Comparison of ENCODE assay signal across 8 mouse cellular contexts in genomic region chr9:116383411-116384101, GRCm38 (mm10).
DNase-seq lines count a peak whose midpoint lies in the region; ATAC-seq and TF ChIP-seq lines count a peak whose summit lies in the region.

No protein-coding gene starts in this region.

- peak overlapping the region; percentile 5; the same call in 1 of the 2 replicates for H3K4me2 ChIP-seq in forebrain, embryonic 15.5 days (replicated peaks)
- H3K4me2 ChIP-seq in hindbrain, embryonic 13.5 days: 0 out of 2 replicates have a peak overlapping the region, but pooled peaks have one; percentile 6
- peak overlapping the region; percentile 57 for H3K4me2 ChIP-seq in limb, embryonic 14.5 days (replicated peaks; ENCODE audit: low read depth, low read length, severe bottlenecking)
- peak overlapping the region; percentile 3; the same call in 1 of the 2 replicates for H3K4me2 ChIP-seq in neural tube, embryonic 14.5 days (ENCODE audit: low read depth, low read length)

- H3K4me1 ChIP-seq in forebrain, embryonic 15.5 days: peaks cover 14% of the 10 kb centered on the region
- peaks cover 8% of the 10 kb centered on the region for H3K4me1 ChIP-seq in hindbrain, embryonic 13.5 days (replicated peaks)
- peaks cover 34% of the 10 kb centered on the region for H3K4me1 ChIP-seq in limb, embryonic 14.5 days (ENCODE audit: control insufficient read depth, insufficient read depth, low read length)
- peaks cover 10% of the 10 kb centered on the region; the same call in 1 of the 2 replicates for H3K4me1 ChIP-seq in neural tube, embryonic 14.5 days (ENCODE audit: control insufficient read depth, insufficient read depth, low read length)

- 0 out of 2 replicates have a peak, but pooled peaks have one; percentile 36 for TF ChIP-seq POLR2A in limb, embryonic 14.5 days (IDR thresholded peaks at IDR 0.05; ENCODE audit: borderline replicate concordance, extremely low read depth, insufficient read depth, insufficient read length)

- H3K36me3 ChIP-seq in forebrain, embryonic 15.5 days: no peaks in the 10 kb centered on the region
- no peaks in the 10 kb centered on the region for H3K36me3 ChIP-seq in hindbrain, embryonic 13.5 days
- H3K36me3 ChIP-seq in limb, embryonic 14.5 days (ENCODE audit: control insufficient read depth, insufficient read depth, low read length): no peaks in the 10 kb centered on the region
- H3K36me3 ChIP-seq in neural tube, embryonic 14.5 days (ENCODE audit: control insufficient read depth, insufficient read depth, low read length): no peaks in the 10 kb centered on the region

- H3K27ac ChIP-seq in forebrain, embryonic 15.5 days (replicated peaks): no peak overlapping the region
- H3K27ac ChIP-seq in hindbrain, embryonic 13.5 days: peak overlapping the region; percentile 44; the same call in 1 of the 2 replicates
- H3K27ac ChIP-seq in limb, embryonic 14.5 days (replicated peaks; ENCODE audit: low read depth, low read length): peak overlapping the region; percentile 98
- H3K27ac ChIP-seq in neural tube, embryonic 14.5 days (ENCODE audit: low read depth, low read length): no peak overlapping the region; the same call in 1 of the 2 replicates

- H3K9ac ChIP-seq in forebrain, embryonic 15.5 days (replicated peaks): no peak overlapping the region
- no peak overlapping the region for H3K9ac ChIP-seq in hindbrain, embryonic 13.5 days
- H3K9ac ChIP-seq in limb, embryonic 14.5 days (ENCODE audit: low read depth, low read length, severe bottlenecking): peak overlapping the region; percentile 49
- H3K9ac ChIP-seq in neural tube, embryonic 14.5 days (replicated peaks; ENCODE audit: low read depth, low read length): no peak overlapping the region

- WGBS in forebrain, embryonic 15.5 days: 38% methylated on average over 18 of the region's 18 CpGs
- 55% methylated on average over 18 of the region's 18 CpGs for WGBS in hindbrain, embryonic 13.5 days
- 7% methylated on average over 18 of the region's 18 CpGs for WGBS in limb, embryonic 14.5 days
- WGBS in neural tube, embryonic 14.5 days: 39% methylated on average over 18 of the region's 18 CpGs

- DNase-seq in urinary bladder, adult 18-20 months (ENCODE audit: low spot score in 2 of 2): peak; percentile 34 to 41
- DNase-seq in urinary bladder, postnatal 10 days (ENCODE audit: low spot score): no peak
- DNase-seq in limb, embryonic 14.5 days (ENCODE audit: low spot score): peak; percentile 90
- no peak for DNase-seq in layer of hippocampus, adult 11-12 months (ENCODE audit: low spot score)
- DNase-seq in right cerebral cortex, postnatal 4 days: no peak

- ATAC-seq in forebrain, embryonic 15.5 days (replicated peaks): 0 out of 2 replicates have a peak, but pooled peaks have one; percentile 26
- no peak for ATAC-seq in hindbrain, embryonic 13.5 days (ENCODE audit: low FRiP score)
- ATAC-seq in limb, embryonic 14.5 days (ENCODE audit: low FRiP score, low read depth): peak; percentile 84
- ATAC-seq in neural tube, embryonic 14.5 days (ENCODE audit: low read depth): no peak

- no peaks in the 10 kb centered on the region for H3K27me3 ChIP-seq in forebrain, embryonic 15.5 days
- no peaks in the 10 kb centered on the region for H3K27me3 ChIP-seq in hindbrain, embryonic 13.5 days
- no peaks in the 10 kb centered on the region for H3K27me3 ChIP-seq in limb, embryonic 14.5 days (ENCODE audit: control insufficient read depth, insufficient read depth, low read length)
- no peaks in the 10 kb centered on the region for H3K27me3 ChIP-seq in neural tube, embryonic 14.5 days (ENCODE audit: control insufficient read depth, insufficient read depth, low read length)

- no peaks in the 10 kb centered on the region for H3K9me3 ChIP-seq in forebrain, embryonic 15.5 days
- H3K9me3 ChIP-seq in hindbrain, embryonic 13.5 days: no peaks in the 10 kb centered on the region
- H3K9me3 ChIP-seq in limb, embryonic 14.5 days (ENCODE audit: control insufficient read depth, low read length): no peaks in the 10 kb centered on the region
- H3K9me3 ChIP-seq in neural tube, embryonic 14.5 days (ENCODE audit: control insufficient read depth, low read length): no peaks in the 10 kb centered on the region

- H3K4me3 ChIP-seq in forebrain, embryonic 15.5 days: no peak overlapping the region
- H3K4me3 ChIP-seq in hindbrain, embryonic 13.5 days: no peak overlapping the region
- peak overlapping the region; percentile 22 for H3K4me3 ChIP-seq in limb, embryonic 14.5 days (replicated peaks; ENCODE audit: low read length)
- H3K4me3 ChIP-seq in neural tube, embryonic 14.5 days (ENCODE audit: low read depth, low read length): no peak overlapping the region

Comparison
In these comparisons a context has a peak if more than half of its experiments do, and no peak if none do; other contexts are left out.
1. DNase-seq: peak in urinary bladder, adult 18-20 months (2 of 2) and limb, embryonic 14.5 days (single experiment); none in urinary bladder, postnatal 10 days (single experiment), layer of hippocampus, adult 11-12 months (single experiment) and right cerebral cortex, postnatal 4 days (single experiment).
2. ATAC-seq: peak in forebrain, embryonic 15.5 days (single experiment) and limb, embryonic 14.5 days (single experiment); none in hindbrain, embryonic 13.5 days (single experiment) and neural tube, embryonic 14.5 days (single experiment).
3. H3K27ac ChIP-seq: peak in hindbrain, embryonic 13.5 days (single experiment) and limb, embryonic 14.5 days (single experiment); none in forebrain, embryonic 15.5 days (single experiment) and neural tube, embryonic 14.5 days (single experiment).
4. H3K4me2 ChIP-seq: peak in every context shown above with its lines; median percentile 57 in limb, embryonic 14.5 days; 6 in hindbrain, embryonic 13.5 days; 5 in forebrain, embryonic 15.5 days; 3 in neural tube, embryonic 14.5 days.